Mouse (Mus musculus) MEL (cell line): ENCODE measurements at regions not wholly inside any gene's neighbourhood (a gene's known extent, or its start where the extent isn't known, plus 50 kb on each side); places are given as distances from the start of the nearest gene placed in this dataset.

Experiments
- DNase-seq: peaks from one replicate; pipeline ENCODE4 v3.0.0; 2011; ENCODE audit warnings: low read depth, low spot score
- H3K27ac ChIP-seq: 2 replicates; pipeline ENCODE4 v1.5.1; 2012; ENCODE audit warnings: low read depth, mild to moderate bottlenecking, control low read depth, low read length, moderate library complexity; ENCODE audit not compliant: control insufficient read depth
- H3K27me3 ChIP-seq, 2 experiments: fragments of 150-350 bp in 1 of 2; sonication (generic) in 1 of 2; 2 replicates each; pipeline ENCODE4 v1.6.1; 2012; ENCODE audit warnings: low read length in 2 of 2, mild to moderate bottlenecking in 2 of 2, improper control_type of control experiment in 1 of 2, moderate library complexity in 1 of 2; ENCODE audit not compliant: insufficient read depth in 2 of 2, control insufficient read depth in 1 of 2
- H3K36me3 ChIP-seq, 2 experiments: 2 replicates each; pipeline ENCODE4 v1.6.1; 2012 to 2014; ENCODE audit warnings: low read length in 2 of 2, improper control_type of control experiment in 1 of 2, inconsistent platforms in 1 of 2, mild to moderate bottlenecking in 1 of 2; ENCODE audit not compliant: insufficient read depth in 2 of 2, control insufficient read depth in 1 of 2
- H3K4me1 ChIP-seq, 2 experiments: fragments of 150-350 bp in 1 of 2; sonication (generic) in 1 of 2; 2 replicates each; pipeline ENCODE4 v1.6.1; 2012; ENCODE audit warnings: low read length in 2 of 2, improper control_type of control experiment in 1 of 2, mild to moderate bottlenecking in 1 of 2; ENCODE audit not compliant: insufficient read depth in 2 of 2, control insufficient read depth in 1 of 2
- H3K4me3 ChIP-seq, 2 experiments: fragments of 150-350 bp in 1 of 2; sonication (generic) in 1 of 2; 2 replicates each; pipeline ENCODE4 v1.5.1; 2012; ENCODE audit warnings: low read depth in 2 of 2, low read length in 2 of 2, mild to moderate bottlenecking in 2 of 2, moderate library complexity in 2 of 2, control low read depth in 1 of 2, improper control_type of control experiment in 1 of 2; ENCODE audit not compliant: control insufficient read depth in 1 of 2, insufficient read depth in 1 of 2
- H3K79me2 ChIP-seq: 2 replicates; pipeline ENCODE4 v1.6.1; 2012; ENCODE audit warnings: mild to moderate bottlenecking, low read length, moderate library complexity; ENCODE audit not compliant: control insufficient read depth, poor library complexity, insufficient read depth
- H3K9ac ChIP-seq: 2 replicates; pipeline ENCODE4 v1.6.1; 2012; ENCODE audit warnings: low read depth, mild to moderate bottlenecking, control low read depth, low read length, moderate library complexity; ENCODE audit not compliant: control insufficient read depth, poor library complexity, severe bottlenecking
- H3K9me3 ChIP-seq: fragments of 150-350 bp; sonication (generic); replicated peaks from 2 replicates; pipeline ENCODE4 v1.6.1; 2012; ENCODE audit warnings: mild to moderate bottlenecking, low read length, improper control_type of control experiment, moderate library complexity; ENCODE audit not compliant: insufficient read depth
- BHLHE40 ChIP-seq: IDR thresholded peaks from 2 replicates; pipeline ENCODE4 v1.6.1; 2012; ENCODE audit warnings: low read depth, mild to moderate bottlenecking, inconsistent platforms, low read length, improper control_type of control experiment, borderline replicate concordance
- CHD1 ChIP-seq: IDR thresholded peaks from 2 replicates; pipeline ENCODE4 v1.6.1; 2012; ENCODE audit warnings: low read depth, mild to moderate bottlenecking, inconsistent platforms, low read length, improper control_type of control experiment
- CTCF ChIP-seq, 3 experiments: IDR thresholded peaks in 2 of 3; conservative IDR thresholded peaks in 1 of 3; 2 replicates each; pipeline ENCODE4 v1.5.1; 2011 to 2012; ENCODE audit warnings: low read length in 3 of 3, low read depth in 2 of 3, mild to moderate bottlenecking in 2 of 3, improper control_type of control experiment in 1 of 3, inconsistent platforms in 1 of 3, mixed read lengths in 1 of 3, moderate library complexity in 1 of 3; ENCODE audit not compliant: control insufficient read depth in 1 of 3, insufficient read depth in 1 of 3, poor library complexity in 1 of 3, severe bottlenecking in 1 of 3
- EP300 ChIP-seq, 2 experiments: IDR thresholded peaks; 2 replicates each; pipeline ENCODE4 v1.6.1; 2011; ENCODE audit warnings: improper control_type of control experiment in 2 of 2, low read length in 2 of 2, low read depth in 1 of 2, mild to moderate bottlenecking in 1 of 2
- GABPA ChIP-seq: IDR thresholded peaks from 2 replicates; pipeline ENCODE4 v1.6.1; 2012; ENCODE audit warnings: low read depth, mild to moderate bottlenecking, inconsistent platforms, low read length, improper control_type of control experiment, moderate library complexity
- GATA1 ChIP-seq: IDR thresholded peaks from 2 replicates; pipeline ENCODE4 v1.6.1; 2011; ENCODE audit warnings: low read depth, low read length, improper control_type of control experiment
- JUND ChIP-seq: IDR thresholded peaks from 2 replicates; pipeline ENCODE4 v1.6.1; 2011; ENCODE audit warnings: low read depth, mild to moderate bottlenecking, improper control_type of control experiment, low read length
- KAT2A ChIP-seq: conservative IDR thresholded peaks from 2 replicates; pipeline ENCODE4 v1.6.1; 2012; ENCODE audit warnings: low read depth, low read length, improper control_type of control experiment, inconsistent platforms
- MXI1 ChIP-seq: IDR thresholded peaks from 2 replicates; pipeline ENCODE4 v1.6.1; 2011; ENCODE audit warnings: mild to moderate bottlenecking, low read depth, low read length, improper control_type of control experiment
- MYB ChIP-seq: IDR thresholded peaks from 2 replicates; pipeline ENCODE4 v1.6.1; 2011; ENCODE audit warnings: mild to moderate bottlenecking, low read depth, low read length, improper control_type of control experiment
- MYC ChIP-seq: IDR thresholded peaks from 2 replicates; pipeline ENCODE4 v1.6.1; 2011; ENCODE audit warnings: low read depth, mild to moderate bottlenecking, low read length, improper control_type of control experiment, moderate library complexity
- NELFE ChIP-seq: IDR thresholded peaks from 2 replicates; pipeline ENCODE4 v1.6.1; 2011; ENCODE audit warnings: low read depth, low read length, improper control_type of control experiment
- NRF1 ChIP-seq: IDR thresholded peaks from 2 replicates; pipeline ENCODE4 v1.6.1; 2014; ENCODE audit warnings: low read depth, mild to moderate bottlenecking, inconsistent platforms, low read length, improper control_type of control experiment, moderate library complexity; ENCODE audit not compliant: poor library complexity, insufficient read depth, severe bottlenecking
- POLR2A ChIP-seq, 2 experiments: IDR thresholded peaks; 2 replicates each; pipeline ENCODE4 v1.6.1; 2011 to 2012; ENCODE audit warnings: low read length in 2 of 2, mild to moderate bottlenecking in 2 of 2, control low read depth in 1 of 2, improper control_type of control experiment in 1 of 2, low read depth in 1 of 2, moderate library complexity in 1 of 2; ENCODE audit not compliant: control insufficient read depth in 1 of 2, insufficient read depth in 1 of 2, poor library complexity in 1 of 2
- POLR2AphosphoS2 ChIP-seq: IDR thresholded peaks from 2 replicates; pipeline ENCODE4 v1.6.1; 2011; ENCODE audit warnings: low read length, improper control_type of control experiment
- POLR2AphosphoS5 ChIP-seq: IDR thresholded peaks from 2 replicates; pipeline ENCODE4 v1.6.1; 2012; ENCODE audit warnings: low read depth, borderline replicate concordance, mild to moderate bottlenecking, inconsistent platforms, low read length, moderate library complexity, mixed read lengths
- RAD21 ChIP-seq: IDR thresholded peaks from 2 replicates; pipeline ENCODE4 v1.6.1; 2011; ENCODE audit warnings: mild to moderate bottlenecking, low read depth, low read length, improper control_type of control experiment
- RCOR1 ChIP-seq: IDR thresholded peaks from 2 replicates; pipeline ENCODE4 v1.6.1; 2012; ENCODE audit warnings: low read depth, mild to moderate bottlenecking, inconsistent platforms, low read length, improper control_type of control experiment
- SIN3A ChIP-seq: IDR thresholded peaks from 2 replicates; pipeline ENCODE4 v1.6.1; 2012; ENCODE audit warnings: low read length, improper control_type of control experiment, inconsistent platforms
- SMC3 ChIP-seq: IDR thresholded peaks from 2 replicates; pipeline ENCODE4 v1.6.1; 2011; ENCODE audit warnings: low read depth, low read length, improper control_type of control experiment
- TAL1 ChIP-seq: IDR thresholded peaks from 2 replicates; pipeline ENCODE4 v1.6.1; 2012; ENCODE audit warnings: mild to moderate bottlenecking, inconsistent platforms, low read length, moderate library complexity, mixed read lengths
- TBP ChIP-seq: IDR thresholded peaks from 2 replicates; pipeline ENCODE4 v1.8.0; 2011; ENCODE audit warnings: low read depth, low read length, improper control_type of control experiment
- UBTF ChIP-seq: IDR thresholded peaks from 2 replicates; pipeline ENCODE4 v1.6.1; 2012; ENCODE audit warnings: low read depth, mild to moderate bottlenecking, inconsistent platforms, low read length, improper control_type of control experiment, moderate library complexity, borderline replicate concordance; ENCODE audit not compliant: insufficient read depth
- USF2 ChIP-seq, 2 experiments: IDR thresholded peaks; 2 replicates each; pipeline ENCODE4 v1.6.1; 2011 to 2012; ENCODE audit warnings: improper control_type of control experiment in 2 of 2, low read length in 2 of 2, borderline replicate concordance in 1 of 2, inconsistent platforms in 1 of 2, low read depth in 1 of 2, mild to moderate bottlenecking in 1 of 2; ENCODE audit not compliant: insufficient read depth in 1 of 2
- ZC3H11A ChIP-seq: IDR thresholded peaks from 2 replicates; pipeline ENCODE4 v1.6.1; 2012; ENCODE audit warnings: low read depth, mild to moderate bottlenecking, inconsistent platforms, low read length, improper control_type of control experiment
- ZNF384 ChIP-seq: IDR thresholded peaks from 2 replicates; pipeline ENCODE4 v1.6.1; 2012; ENCODE audit warnings: low read depth, mild to moderate bottlenecking, inconsistent platforms, low read length, improper control_type of control experiment

- Histone ChIP-seq H3K9ac (no peak overlapping the region), H3K36me3 (no peaks in the 10 kb centered on the region), H3K27me3 (no peaks in the 10 kb centered on the region), H3K4me1 (no peaks in the 10 kb centered on the region), H3K4me3 (no peak overlapping the region), H3K9me3 (no peaks in the 10 kb centered on the region), H3K79me2 (no peaks in the 10 kb centered on the region), H3K27ac (no peak overlapping the region)
- no peak for TF ChIP-seq POLR2AphosphoS5
- no peak for TF ChIP-seq CHD1
- TF ChIP-seq KAT2A: no peak
- TF ChIP-seq TAL1: no peak
- TF ChIP-seq RAD21: no peak
- TF ChIP-seq MYB: no peak
- no peak for TF ChIP-seq NELFE
- no peak for TF ChIP-seq SIN3A
- TF ChIP-seq RCOR1: no peak
- no peak for TF ChIP-seq ZNF384
- TF ChIP-seq CTCF (IDR thresholded peaks at IDR 0.05 in 2 of 3, conservative IDR thresholded peaks at IDR 0.05 in 1 of 3; ENCODE audit: control insufficient read depth in 1 of 3, insufficient read depth in 1 of 3, low read depth in 2 of 3, low read length in 3 of 3, poor library complexity in 1 of 3, severe bottlenecking in 1 of 3): no peak
- TF ChIP-seq POLR2A (IDR thresholded peaks at IDR 0.05; ENCODE audit: control insufficient read depth in 1 of 2, insufficient read depth in 1 of 2, low read depth in 1 of 2, low read length in 2 of 2, poor library complexity in 1 of 2): no peak
- no peak for TF ChIP-seq EP300 (IDR thresholded peaks at IDR 0.05; ENCODE audit: low read depth in 1 of 2, low read length in 2 of 2)
- DNase-seq: no peak
These were observed 444.7 kb downstream of the 1810013L24Rik start for GRCm38 (mm10) chr16:9274583-9275100.

GRCm38 (mm10) chr16:9275426-9275825 lies 445.5 kb downstream of the 1810013L24Rik start:
- H3K9ac ChIP-seq: no peak overlapping the region
- H3K27ac ChIP-seq: no peak overlapping the region
- no peaks in the 10 kb centered on the region for H3K36me3 ChIP-seq
- no peak overlapping the region for H3K4me3 ChIP-seq
- no peaks in the 10 kb centered on the region for H3K9me3 ChIP-seq
- no peaks in the 10 kb centered on the region for H3K4me1 ChIP-seq
- no peaks in the 10 kb centered on the region for H3K79me2 ChIP-seq
- no peak for TF ChIP-seq UBTF
- TF ChIP-seq MYC: no peak
- no peaks in the 10 kb centered on the region for H3K27me3 ChIP-seq
- no peak for DNase-seq

GRCm38 (mm10) chr16:9277064-9277463 lies 447.2 kb downstream of the 1810013L24Rik start:
- H3K9me3 ChIP-seq: no peaks in the 10 kb centered on the region
- H3K27me3 ChIP-seq: no peaks in the 10 kb centered on the region
- no peak overlapping the region for H3K9ac ChIP-seq
- no peak overlapping the region for H3K4me3 ChIP-seq
- no peaks in the 10 kb centered on the region for H3K36me3 ChIP-seq
- H3K79me2 ChIP-seq: no peaks in the 10 kb centered on the region
- no peaks in the 10 kb centered on the region for H3K4me1 ChIP-seq
- no peak overlapping the region for H3K27ac ChIP-seq
- no peak for DNase-seq
- TF ChIP-seq ZC3H11A (no peak), GATA1 (no peak), MXI1 (no peak), BHLHE40 (no peak), POLR2AphosphoS2 (no peak), GABPA (no peak), TBP (no peak), TAL1 (no peak), MYC (no peak), USF2 (IDR thresholded peaks at IDR 0.05; ENCODE audit: borderline replicate concordance in 1 of 2, insufficient read depth in 1 of 2, low read depth in 1 of 2, low read length in 2 of 2) (no peak), NELFE (no peak), JUND (no peak), KAT2A (no peak), NRF1 (no peak), MYB (no peak), CTCF (IDR thresholded peaks at IDR 0.05 in 2 of 3, conservative IDR thresholded peaks at IDR 0.05 in 1 of 3; ENCODE audit: control insufficient read depth in 1 of 3, insufficient read depth in 1 of 3, low read depth in 2 of 3, low read length in 3 of 3, poor library complexity in 1 of 3, severe bottlenecking in 1 of 3) (no peak), RCOR1 (no peak), SMC3 (no peak)
